Mouse (Mus musculus): ENCODE measurements around the gene Slc25a3.

Gene Slc25a3

GRCm38 (mm10) chr10:91123828-91124822 is at the start of gene Slc25a3:
Gene Slc25a3, minus strand, starts transcription at chr10:91124059.
- peak; percentile 88 to 96 for DNase-seq (ENCODE audit: low spot score in 2 of 2)

- no peak for DNase-seq (ENCODE audit: low spot score in 2 of 2)
Observed at GRCm38 (mm10) chr10:91172329-91173100, 48.7 kb upstream of the Slc25a3 start.

GRCm38 (mm10) chr10:91171455-91172328 is 47.8 kb upstream of the Slc25a3 start:
- peak; percentile 91 to 92 for DNase-seq (ENCODE audit: low spot score in 2 of 2)

GRCm38 (mm10) chr10:91171041-91171440 is 47.2 kb upstream of the Slc25a3 start:
- no peak for DNase-seq (ENCODE audit: low spot score in 2 of 2)

- DNase-seq (ENCODE audit: low spot score in 2 of 2) = peak; percentile 56 to 73
Observed at GRCm38 (mm10) chr10:91170143-91170941, 46.5 kb upstream of the Slc25a3 start.

GRCm38 (mm10) chr10:91169414-91170065 is 45.7 kb upstream of the Slc25a3 start:
- DNase-seq (ENCODE audit: low spot score in 2 of 2) = no peak

- DNase-seq (ENCODE audit: low spot score in 2 of 2) = no peak
Observed at GRCm38 (mm10) chr10:91167352-91167751, 43.5 kb upstream of the Slc25a3 start.

- no peak for DNase-seq (ENCODE audit: low spot score in 2 of 2)
Observed at GRCm38 (mm10) chr10:91166890-91167289, 43.0 kb upstream of the Slc25a3 start.

- no peak for DNase-seq (ENCODE audit: low spot score in 2 of 2)
Observed at GRCm38 (mm10) chr10:91165850-91166249, 42.0 kb upstream of the Slc25a3 start.

GRCm38 (mm10) chr10:91164491-91164890 is 40.6 kb upstream of the Slc25a3 start:
- DNase-seq (ENCODE audit: low spot score in 2 of 2) = no peak

GRCm38 (mm10) chr10:91162511-91163163 is 38.8 kb upstream of the Slc25a3 start:
- DNase-seq (ENCODE audit: low spot score in 2 of 2) = no peak

GRCm38 (mm10) chr10:91162077-91162476 is 38.2 kb upstream of the Slc25a3 start:
- DNase-seq (ENCODE audit: low spot score in 2 of 2) = no peak

GRCm38 (mm10) chr10:91161006-91161405 is 37.1 kb upstream of the Slc25a3 start:
- DNase-seq (ENCODE audit: low spot score in 2 of 2) = no peak

- no peak for DNase-seq (ENCODE audit: low spot score in 2 of 2)
Observed at GRCm38 (mm10) chr10:91158442-91158841, 34.6 kb upstream of the Slc25a3 start.

- DNase-seq (ENCODE audit: low spot score in 2 of 2) = no peak
Observed at GRCm38 (mm10) chr10:91156338-91156737, 32.5 kb upstream of the Slc25a3 start.

- no peak for DNase-seq (ENCODE audit: low spot score in 2 of 2)
Observed at GRCm38 (mm10) chr10:91153894-91154503, 30.1 kb upstream of the Slc25a3 start.

- DNase-seq (ENCODE audit: low spot score in 2 of 2) = no peak
Observed at GRCm38 (mm10) chr10:91145413-91145812, 21.6 kb upstream of the Slc25a3 start.

- no peak for DNase-seq (ENCODE audit: low spot score in 2 of 2)
Observed at GRCm38 (mm10) chr10:91143313-91144230, 19.7 kb upstream of the Slc25a3 start.

All from frontal cortex, postnatal 25 days (tissue).